Mouse (Mus musculus) T-helper 17 cell (primary cell): ENCODE measurements around the gene Tnfsf13b.

Experiments used
- in situ Hi-C, 2 experiments: fragments of 300-600 bp; cut with MboI, MseI; formaldehyde crosslinking; loops; 1 replicate in 1 of 2; 2 replicates in 1 of 2; pipeline ENCODE4 v1.15.1; 2025; ENCODE audit warnings: high pct_unique_total_duplicates in 2 of 2

Tnfsf13b gene

DNA sequence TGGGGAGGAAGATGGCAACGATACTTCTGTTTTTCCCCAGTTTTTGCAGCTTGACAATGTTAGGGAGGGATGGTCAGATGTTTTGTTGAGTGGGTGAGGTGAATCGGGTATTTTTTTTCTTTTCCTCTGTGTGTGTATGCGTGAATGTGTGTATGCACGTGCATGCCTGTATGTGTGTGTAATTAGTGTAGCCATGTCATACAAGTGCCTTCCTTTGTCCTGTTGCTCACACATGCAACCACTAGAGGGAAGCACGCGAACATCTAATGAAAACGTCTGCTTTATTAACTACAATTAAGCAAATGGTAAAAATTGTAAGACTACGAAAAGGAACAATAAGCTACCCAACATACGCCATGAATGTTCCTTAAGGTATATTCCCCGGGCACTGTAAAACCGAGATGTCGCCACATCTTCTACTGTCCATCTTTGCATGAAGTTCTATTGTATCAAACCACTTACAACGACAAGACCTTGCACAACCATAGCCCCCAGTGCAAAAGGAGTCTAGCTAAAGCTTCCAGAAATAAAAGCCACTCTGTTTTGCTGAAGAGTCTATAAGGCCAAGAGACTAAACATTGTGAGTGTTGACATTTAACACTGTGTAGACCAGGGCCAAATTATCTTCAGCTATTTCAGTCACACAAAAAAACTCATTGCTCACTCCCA, 37.7 kb downstream of the Tnfsf13b start:
- in situ Hi-C loops, result no loop called here

DNA sequence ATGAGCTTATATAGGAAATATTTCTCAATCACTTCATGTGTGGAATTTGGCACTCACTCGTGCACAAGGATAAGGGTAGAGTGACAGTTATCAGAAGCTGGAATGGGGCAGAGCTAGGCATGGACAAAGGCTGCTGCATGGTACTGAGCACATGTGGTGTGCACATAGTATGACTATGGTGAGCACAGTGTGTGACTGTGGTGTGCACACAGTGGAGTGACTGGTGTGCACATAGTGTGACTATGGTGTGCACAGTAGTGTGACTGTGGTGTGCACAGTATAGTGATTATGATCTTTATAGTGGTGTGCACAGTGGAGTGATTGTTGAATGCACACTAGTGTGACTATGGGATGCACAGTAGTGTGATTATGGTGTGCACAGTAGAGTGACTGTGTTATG, 39.5 kb downstream of the Tnfsf13b start:
- in situ Hi-C loops, result no loop called here

DNA sequence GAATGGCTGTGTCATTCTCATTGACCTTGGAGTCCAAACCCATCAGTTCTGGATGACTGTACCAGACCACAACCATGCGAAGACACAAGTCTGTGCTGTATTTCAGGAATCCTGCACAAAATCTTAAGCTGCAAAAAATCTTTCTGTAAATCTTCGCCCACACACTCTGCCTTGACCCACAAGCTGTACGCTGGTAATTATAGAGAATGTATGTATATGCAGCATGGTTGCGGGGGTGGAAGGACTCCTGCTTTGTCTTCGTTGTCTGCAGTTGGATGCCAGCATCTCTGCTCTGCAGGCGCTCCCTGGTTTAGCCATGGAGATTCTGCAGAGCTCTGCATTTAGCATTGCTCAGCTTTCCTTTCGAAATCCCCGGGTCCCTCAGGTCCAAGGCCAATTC, 42.9 kb downstream of the Tnfsf13b start:
- in situ Hi-C loops, result no loop called here

DNA sequence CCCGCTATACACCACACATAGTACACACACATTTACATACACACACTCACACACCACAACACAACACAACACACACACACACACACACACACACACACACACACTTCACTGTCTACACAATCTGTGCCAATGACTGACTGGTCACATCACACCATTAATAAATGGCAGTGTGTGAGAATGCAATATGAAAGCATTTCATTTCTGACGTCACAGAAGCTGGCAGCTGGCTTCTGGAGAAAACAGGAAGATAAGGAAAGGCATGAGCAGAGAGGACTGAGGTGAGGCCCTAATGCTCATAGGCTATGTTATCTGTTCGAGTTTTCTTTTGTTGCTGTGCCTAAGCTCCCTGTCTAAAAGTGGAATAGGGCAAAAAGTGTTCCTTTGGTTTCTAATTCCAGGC, 45.3 kb downstream of the Tnfsf13b start:
- in situ Hi-C loops, result no loop called here

DNA sequence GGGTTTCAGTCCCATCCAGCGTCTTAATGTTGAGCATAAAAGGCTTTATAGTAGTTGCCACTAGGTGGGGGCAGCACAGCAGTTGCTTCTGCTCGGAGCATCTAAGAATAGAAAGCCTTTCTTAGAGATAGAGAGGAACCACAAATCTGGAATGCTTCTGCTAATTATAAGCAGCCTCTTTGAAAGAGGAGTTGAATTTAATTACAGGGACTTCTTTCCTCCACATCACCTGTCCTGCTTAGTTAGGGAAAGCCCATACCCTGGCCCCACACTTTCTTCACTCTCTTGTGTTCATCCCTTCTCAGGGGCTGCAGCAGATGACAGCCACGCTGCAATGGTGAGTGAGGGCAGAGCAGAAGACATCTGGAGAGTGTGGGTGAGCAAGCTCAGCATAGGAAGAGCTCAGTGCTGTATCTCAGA, 47.3 kb downstream of the Tnfsf13b start:
- in situ Hi-C loops, result no loop called here

DNA sequence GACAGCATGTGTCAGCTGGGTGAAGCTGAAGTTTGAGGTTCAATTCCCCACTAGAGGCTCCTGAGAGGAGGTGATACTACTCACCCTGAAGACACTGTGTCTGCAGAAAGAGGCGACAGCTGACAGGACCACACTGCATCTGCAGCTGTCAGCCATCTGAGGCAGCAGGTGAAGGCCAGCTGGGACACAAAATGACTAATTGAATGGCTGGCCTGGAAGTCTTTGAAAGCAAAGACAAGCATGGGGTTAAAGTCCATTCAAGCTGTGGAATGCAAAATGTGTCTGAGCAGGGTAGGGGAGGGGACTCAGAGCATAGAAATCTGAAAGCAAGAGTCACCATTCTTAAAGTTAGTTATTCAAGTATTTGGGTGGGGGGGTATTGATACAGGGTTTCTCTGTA, 54.7 kb downstream of the Tnfsf13b start:
- in situ Hi-C loops, result no loop called here

DNA sequence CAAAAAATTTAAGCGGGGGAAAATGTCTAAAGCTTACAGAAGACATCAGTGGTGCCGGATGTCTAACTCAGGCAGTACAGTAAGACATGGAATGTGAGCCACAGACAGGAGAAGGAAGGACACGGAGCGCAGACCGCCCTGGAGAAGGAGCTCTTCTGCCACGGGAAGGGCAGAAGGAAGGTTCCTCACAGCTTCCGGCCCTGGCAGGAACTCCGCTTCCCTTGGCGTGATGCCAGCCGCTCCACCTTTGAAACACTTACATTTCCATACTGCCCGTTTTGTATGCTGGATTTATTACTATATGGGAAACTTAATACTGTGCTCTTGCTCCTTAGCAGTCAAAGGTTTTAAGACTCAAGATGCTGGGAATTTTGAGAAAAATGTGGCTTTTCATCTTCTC, 60.6 kb downstream of the Tnfsf13b start:
- in situ Hi-C loops, result no loop called here

DNA sequence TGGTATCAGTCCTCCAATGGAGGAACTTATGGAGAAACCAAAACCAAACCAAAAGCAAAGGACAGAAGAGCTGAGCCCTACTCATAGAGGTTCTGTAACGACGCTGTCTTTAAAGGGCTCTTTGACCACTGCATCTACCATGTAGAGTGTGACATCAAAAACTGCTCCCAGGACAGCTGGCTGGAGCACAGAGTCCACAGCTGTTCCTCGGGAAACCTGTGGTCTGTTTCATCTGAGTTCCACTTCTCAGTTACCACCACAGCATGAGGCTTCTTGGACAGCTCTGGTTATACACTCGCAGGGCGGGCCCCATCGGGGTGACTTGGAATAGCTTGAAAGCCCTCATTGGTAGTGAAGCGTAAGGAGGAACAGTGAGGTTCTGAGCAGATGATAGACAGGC, 61.5 kb downstream of the Tnfsf13b start:
- in situ Hi-C loops, result no loop called here

DNA sequence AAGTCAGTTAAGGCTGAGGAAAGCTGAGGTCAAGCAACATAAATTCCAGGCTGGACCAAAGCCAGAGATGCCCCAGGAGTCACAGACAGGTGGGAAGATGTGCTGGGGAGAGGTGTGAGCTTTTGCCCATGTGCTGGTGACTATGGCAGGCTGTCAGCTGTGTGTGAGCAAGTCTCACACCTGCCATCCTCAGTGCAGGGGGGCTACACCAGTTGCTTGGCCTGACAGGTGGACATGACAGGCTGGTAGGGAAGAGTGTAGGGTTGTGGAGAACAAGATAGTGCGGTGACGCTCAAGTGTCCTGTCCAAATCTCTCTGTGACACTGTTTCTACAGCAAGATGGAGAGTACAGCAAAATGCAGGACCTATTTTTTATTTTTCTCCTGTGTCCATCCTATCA, 66.1 kb downstream of the Tnfsf13b start:
- in situ Hi-C loops, result no loop called here
